Mouse (Mus musculus) left cerebral cortex, postnatal 10 days (tissue): ENCODE measurements around the gene Snapc3. TPM values are rescaled to one million over a fixed set of nuclear protein-coding genes. Genes with fewer than 3 reads are reported as not detected.

Source experiments
- DNase-seq, 2 experiments: peaks; one replicate each; pipeline ENCODE4 v3.0.0; 2021 to 2022; ENCODE audit warnings: low spot score in 2 of 2, mixed read lengths in 1 of 2; ENCODE audit errors: extremely low spot score in 1 of 2
- intact Hi-C: fragments of 180-260 bp; cut with DNase I; formaldehyde crosslinking; loops from one replicate; pipeline ENCODE4 v1.15.1; 2025
- total RNA-seq, 2 experiments: library from RNA; stranded (reverse); gene quantifications; 2 replicates each; pipeline ENCODE4 v1.2.3; 2021

Gene Snapc3
- total RNA-seq, 2 experiments from 2014 or later: 39.9 to 42.6 TPM

DNA sequence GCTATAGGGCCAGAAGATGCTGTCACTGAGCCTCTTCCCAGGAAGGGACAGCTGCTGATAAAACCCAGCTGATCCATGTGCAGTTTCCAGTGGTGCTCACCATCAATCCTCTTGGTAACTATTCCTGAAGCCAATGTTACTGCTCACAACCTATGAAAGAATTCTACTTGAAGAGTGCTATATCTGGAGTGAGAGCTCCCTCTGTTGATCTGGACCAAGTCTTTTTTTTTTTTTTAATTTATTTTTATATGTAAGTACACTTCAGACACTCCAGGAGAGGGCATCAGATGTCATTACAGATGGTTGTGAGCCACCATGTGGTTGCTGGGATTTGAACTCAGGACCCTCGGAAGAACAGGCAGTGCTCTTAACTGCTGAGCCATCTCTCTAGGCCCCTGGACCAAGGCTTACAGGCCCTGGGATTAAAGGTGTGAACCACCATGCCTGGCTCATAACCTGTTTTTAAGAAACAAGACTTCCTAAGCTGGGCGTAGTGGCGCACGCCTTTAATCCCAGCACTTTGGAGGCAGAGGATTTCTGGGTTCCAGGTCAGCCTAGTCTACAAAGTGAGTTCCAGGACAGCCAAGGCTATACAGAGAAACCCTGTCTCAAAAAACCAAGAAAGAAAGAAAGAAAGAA is 7.5 kb upstream of the Snapc3 start:
- no peak for DNase-seq
- intact Hi-C loops: loop anchor here (5.0 to 10.0 kb wide), 2 partner anchors 105 to 148 kb away; no protein-coding TSS in a partner anchor

- no peak for DNase-seq
- intact Hi-C loops: loop anchor here (10.0 kb wide), 1 partner anchor 107 kb away; no protein-coding TSS in a partner anchor
These were observed 5.5 kb upstream of the Snapc3 start for GRCm38 (mm10) chr4:83412060-83412459.

- intact Hi-C loops: loop anchor here (10.0 kb wide), 1 partner anchor 110 kb away; no protein-coding TSS in a partner anchor
- no peak for DNase-seq
These were observed 3.2 kb upstream of the Snapc3 start for GRCm38 (mm10) chr4:83414241-83414824.

- no peak for DNase-seq
- intact Hi-C loops: loop anchor here (10.0 kb wide), 1 partner anchor 113 kb away; no protein-coding TSS in a partner anchor
These were observed 279 bp downstream of the Snapc3 start for GRCm38 (mm10) chr4:83417820-83418186.

GRCm38 (mm10) chr4:83418781-83419180 is 1.3 kb downstream of the Snapc3 start:
- intact Hi-C loops: loop anchor here (10.0 kb wide), 1 partner anchor 114 kb away; no protein-coding TSS in a partner anchor
- no peak for DNase-seq

GRCm38 (mm10) chr4:83423641-83424040 is 6.1 kb downstream of the Snapc3 start:
- DNase-seq: no peak
- intact Hi-C loops: no loop called here

DNA sequence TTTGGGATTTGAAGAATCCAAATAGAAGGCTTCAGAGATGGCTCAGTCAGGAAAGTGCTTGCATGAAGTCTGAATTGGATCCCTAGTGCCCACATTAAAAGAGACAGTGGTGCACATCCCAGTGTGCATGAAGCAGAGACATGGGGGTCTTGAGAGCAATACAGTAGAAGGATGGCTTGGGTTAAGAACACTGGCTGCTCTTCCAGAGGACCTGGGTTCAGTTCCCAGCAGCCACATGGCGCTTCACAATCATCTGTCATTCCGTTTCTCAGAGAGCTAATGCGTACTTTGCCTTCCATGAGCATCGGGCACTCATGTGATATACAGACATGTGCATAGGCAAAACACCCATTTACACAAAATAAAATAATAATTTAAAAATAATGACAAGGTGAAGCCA is 7.6 kb downstream of the Snapc3 start:
- DNase-seq: no peak
- intact Hi-C loops: no loop called here

DNA sequence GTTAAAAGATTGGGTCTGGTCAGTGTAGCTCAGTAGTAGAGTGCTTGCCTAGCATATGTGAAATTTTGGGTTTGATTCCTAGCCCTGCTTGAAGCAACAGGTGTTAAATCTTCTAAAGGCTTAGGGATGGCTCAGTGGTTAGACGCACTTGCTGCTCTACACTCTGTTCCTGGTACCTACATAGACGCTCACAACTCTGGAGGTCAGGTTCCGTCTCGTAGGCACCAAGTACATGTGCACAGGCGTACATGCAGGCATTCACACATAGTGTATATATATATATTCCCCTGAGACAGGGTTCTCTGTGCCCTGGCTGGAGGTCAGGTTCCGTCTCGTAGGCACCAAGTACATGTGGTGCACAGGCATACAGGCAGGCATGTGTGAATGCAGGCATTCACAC is 9.6 kb downstream of the Snapc3 start:
- intact Hi-C loops: no loop called here
- DNase-seq: no peak

DNA sequence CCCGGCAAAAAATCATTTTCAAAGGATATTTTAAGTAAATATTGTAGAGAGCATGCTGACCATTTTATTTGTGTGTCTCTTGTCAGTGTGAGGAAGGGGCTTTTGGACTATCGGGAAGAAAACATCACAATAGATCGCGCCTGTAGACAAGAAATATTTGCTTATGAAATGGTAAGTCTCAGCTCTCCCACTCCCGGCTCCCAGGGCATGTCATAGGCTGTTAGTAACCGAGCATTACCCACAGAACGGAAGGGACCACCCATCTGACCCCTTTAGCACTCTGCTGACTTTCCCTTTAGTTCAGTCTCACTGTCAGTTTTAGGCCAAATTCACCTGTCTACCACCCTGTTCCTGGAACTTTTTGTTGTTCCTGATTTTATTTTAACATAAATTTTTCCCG is 10.2 kb downstream of the Snapc3 start:
- intact Hi-C loops: no loop called here
- DNase-seq: no peak

- intact Hi-C loops: no loop called here
- DNase-seq: no peak
These were observed 11.3 kb downstream of the Snapc3 start for GRCm38 (mm10) chr4:83428845-83429244.

DNA sequence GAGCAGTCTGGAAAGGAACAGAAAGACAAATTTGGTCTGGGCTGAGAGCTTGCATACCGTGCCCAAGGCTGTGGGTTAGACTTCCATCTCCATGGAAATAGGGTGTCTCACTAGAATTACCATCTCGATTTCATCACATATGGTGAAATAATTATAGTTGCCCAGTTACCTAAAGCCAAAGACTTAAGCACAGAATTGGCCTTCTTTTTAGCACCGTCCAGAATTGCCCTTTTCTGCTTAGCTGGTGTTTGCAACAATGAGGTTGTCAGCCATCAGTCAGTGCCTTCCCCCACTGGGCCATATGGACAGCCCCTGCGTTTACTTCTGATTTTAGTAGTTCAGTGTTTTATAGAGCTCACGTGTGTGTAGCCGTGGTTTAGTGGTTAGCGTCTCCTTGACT is 14.4 kb downstream of the Snapc3 start:
- intact Hi-C loops: no loop called here
- no peak for DNase-seq

GRCm38 (mm10) chr4:83432901-83433300 is 15.4 kb downstream of the Snapc3 start:
- DNase-seq: no peak
- intact Hi-C loops: no loop called here

DNA sequence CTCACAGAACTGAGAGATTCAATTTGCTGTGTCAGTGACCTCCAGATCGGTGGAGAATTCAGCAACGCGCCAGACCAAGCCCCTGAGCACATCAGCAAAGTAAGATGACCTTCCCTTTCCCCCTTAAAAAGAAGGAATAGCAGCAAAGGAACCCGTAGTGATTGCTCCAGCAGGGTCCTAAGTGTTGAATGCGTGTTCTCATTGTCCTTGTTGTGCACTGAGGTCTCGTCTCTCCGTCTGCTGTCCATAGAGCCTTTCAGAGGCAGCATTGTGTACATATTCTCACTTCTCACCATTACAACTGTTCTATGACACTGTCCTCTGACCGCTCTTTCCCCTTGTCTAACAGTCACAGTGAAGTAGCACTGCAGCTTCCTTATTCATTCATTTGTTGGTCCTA is 18.9 kb downstream of the Snapc3 start:
- intact Hi-C loops: no loop called here
- DNase-seq: no peak

DNA sequence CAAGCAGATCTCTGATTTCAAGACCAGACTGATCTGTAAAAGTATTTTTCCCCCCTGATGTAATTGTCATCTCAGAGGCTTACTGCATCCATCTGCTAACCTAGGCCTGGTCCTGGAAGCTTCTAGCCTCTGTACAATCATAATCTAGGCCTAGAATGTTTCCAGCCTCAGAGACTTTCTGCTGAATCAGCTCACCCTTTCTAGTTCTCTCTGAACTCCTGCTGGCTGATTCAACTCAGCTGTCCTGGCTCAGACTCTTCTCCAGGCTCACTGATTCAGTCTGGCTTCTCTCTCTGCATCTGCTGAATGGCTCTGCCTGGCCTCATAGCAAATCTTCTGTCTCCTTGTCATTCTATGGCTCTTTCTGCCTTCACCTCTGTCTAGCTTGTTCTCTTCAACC is 20.6 kb downstream of the Snapc3 start:
- DNase-seq: no peak
- intact Hi-C loops: no loop called here

- intact Hi-C loops: no loop called here
- DNase-seq: no peak
These were observed 21.5 kb downstream of the Snapc3 start for GRCm38 (mm10) chr4:83439045-83439444.

GRCm38 (mm10) chr4:83441050-83441449 is 23.5 kb downstream of the Snapc3 start:
- DNase-seq: no peak
- intact Hi-C loops: no loop called here

DNA sequence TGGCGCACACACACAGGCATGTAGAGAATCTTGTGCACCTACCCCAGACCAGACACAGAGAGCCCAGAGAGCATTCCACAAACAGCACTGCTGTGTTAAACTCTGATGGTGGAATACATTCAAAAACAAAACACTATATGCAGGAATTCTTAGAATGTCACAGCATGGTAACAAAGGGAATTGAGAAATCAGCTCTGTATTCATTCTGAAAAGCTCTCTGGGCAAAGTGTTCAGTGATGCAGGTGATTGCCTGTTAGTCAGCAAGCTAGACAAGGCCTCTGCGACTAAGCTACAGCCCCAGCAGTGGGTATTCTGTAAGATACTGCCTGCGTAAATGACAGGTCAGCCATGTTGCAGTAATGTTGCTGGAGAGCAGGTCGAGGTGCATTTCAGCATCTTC is 33.3 kb downstream of the Snapc3 start:
- intact Hi-C loops: no loop called here
- no peak for DNase-seq

GRCm38 (mm10) chr4:83460106-83460505 is 42.6 kb downstream of the Snapc3 start:
- intact Hi-C loops: no loop called here
- DNase-seq: no peak

GRCm38 (mm10) chr4:83464827-83465226 is 47.3 kb downstream of the Snapc3 start:
- DNase-seq: no peak
- intact Hi-C loops: no loop called here

DNA sequence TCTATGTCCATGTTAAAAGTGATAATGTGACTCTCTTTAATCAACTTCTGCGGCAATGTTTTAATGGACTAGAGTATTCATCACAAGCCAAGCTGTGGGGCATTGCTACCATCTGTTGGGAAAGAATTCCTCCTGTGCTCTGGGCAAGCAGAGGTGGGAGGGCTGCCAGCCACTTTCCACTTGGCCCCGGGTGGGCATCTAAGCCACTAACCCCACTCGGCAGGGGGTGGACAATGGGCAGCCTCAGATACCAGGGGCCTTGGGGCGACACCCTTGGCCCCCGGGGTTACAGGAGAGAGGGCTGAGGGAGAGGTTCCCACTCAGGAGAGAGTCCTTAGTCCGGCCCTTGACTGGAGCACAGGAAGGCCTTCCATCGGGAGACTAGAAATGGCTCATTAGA is 50.1 kb downstream of the Snapc3 start:
- intact Hi-C loops: no loop called here

GRCm38 (mm10) chr4:83468208-83468607 is 50.7 kb downstream of the Snapc3 start:
- intact Hi-C loops: no loop called here
- no peak for DNase-seq

More for the DNA sequence above, 50.1 kb downstream of the Snapc3 start:
- peak in 1 of 2 experiments; percentile 27 for DNase-seq
